Mouse (Mus musculus): ENCODE results near the gene Bcam.

DNA sequence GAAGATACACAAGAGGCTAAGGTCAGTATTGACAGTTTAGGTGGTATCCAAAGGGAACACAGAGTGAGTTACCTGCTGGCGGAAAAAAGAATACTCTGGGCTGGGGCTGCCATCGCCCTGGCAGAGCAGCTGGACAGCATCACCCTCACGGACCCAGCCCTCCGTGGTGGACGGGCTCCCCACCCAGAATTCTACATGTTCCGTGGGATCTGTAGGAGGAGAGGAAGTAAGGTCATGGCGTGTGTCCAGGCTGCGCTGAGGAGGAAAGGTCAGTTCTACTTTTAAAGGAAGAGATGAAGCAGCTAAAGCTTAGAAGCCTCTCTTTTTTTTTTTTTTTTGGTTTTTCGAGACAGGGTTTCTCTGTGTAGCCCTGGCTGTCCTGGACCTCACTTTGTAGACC, 6.2 kb downstream of the Bcam start:
- no peak for TF ChIP-seq POLR2A (IDR thresholded peaks at IDR 0.05; ENCODE audit: insufficient read depth, low read depth, low read length)
- TF ChIP-seq CTCF (IDR thresholded peaks at IDR 0.05): no peak
- TF ChIP-seq EP300 (IDR thresholded peaks at IDR 0.05; ENCODE audit: insufficient read depth, low read depth, low read length): no peak

Measured in heart, adult 2 months (tissue).